Mouse (Mus musculus) frontal cortex, postnatal 25 days (tissue): Measurements from ENCODE around the gene Cdca5.
A peak's percentile ranks its signal among the peaks of the same experiment; 100 is the strongest.

Experiments used
- DNase-seq, 2 experiments: peaks; one replicate each; pipeline ENCODE4 v3.0.0; 2022; ENCODE audit warnings: low spot score in 2 of 2

Gene Cdca5

GRCm38 (mm10) chr19:6061641-6062302 is 23.0 kb upstream of the Cdca5 start:
- DNase-seq: no peak

- no peak for DNase-seq
These were observed 22.4 kb upstream of the Cdca5 start for GRCm38 (mm10) chr19:6062418-6062817.

GRCm38 (mm10) chr19:6063081-6063480 is 21.7 kb upstream of the Cdca5 start:
- DNase-seq: no peak

- no peak for DNase-seq
These were observed 18.2 kb upstream of the Cdca5 start for GRCm38 (mm10) chr19:6066571-6066970.

GRCm38 (mm10) chr19:6067011-6067723 is 17.6 kb upstream of the Cdca5 start:
- DNase-seq: peak; percentile 70 to 74

GRCm38 (mm10) chr19:6067724-6068415 is 16.9 kb upstream of the Cdca5 start, which contains the start of gene Tm7sf2:
Gene Tm7sf2, minus strand, starts transcription at chr19:6068373.
- DNase-seq: peak; percentile 69 to 77

GRCm38 (mm10) chr19:6068951-6069350 is 15.8 kb upstream of the Cdca5 start:
- DNase-seq: no peak

- DNase-seq: no peak
These were observed 14.9 kb upstream of the Cdca5 start for GRCm38 (mm10) chr19:6069851-6070250.

- DNase-seq: no peak
These were observed 14.1 kb upstream of the Cdca5 start for GRCm38 (mm10) chr19:6070571-6071250.

GRCm38 (mm10) chr19:6071261-6071660 is 13.5 kb upstream of the Cdca5 start:
- DNase-seq: no peak

GRCm38 (mm10) chr19:6073889-6074288 is 10.9 kb upstream of the Cdca5 start:
- no peak for DNase-seq

- peak; percentile 73 to 85 for DNase-seq
These were observed 8.0 kb upstream of the Cdca5 start, which contains the start of gene Vps51 for GRCm38 (mm10) chr19:6076564-6077393. Gene Vps51, minus strand, starts transcription at chr19:6077231.

GRCm38 (mm10) chr19:6079983-6080480 is 4.8 kb upstream of the Cdca5 start, which contains the start of gene Tmem262:
Gene Tmem262, plus strand, starts transcription at chr19:6080033.
- DNase-seq: no peak

- no peak for DNase-seq
These were observed 2.6 kb upstream of the Cdca5 start, which contains the start of gene Gm28374 for GRCm38 (mm10) chr19:6082156-6082555. Gene Gm28374, minus strand, starts transcription at chr19:6082256.

- no peak for DNase-seq
These were observed 665 bp downstream of the Cdca5 start for GRCm38 (mm10) chr19:6085417-6085879.

- DNase-seq: no peak
These were observed 4.1 kb downstream of the Cdca5 start for GRCm38 (mm10) chr19:6088841-6089240.

GRCm38 (mm10) chr19:6094119-6094518 is 9.3 kb downstream of the Cdca5 start, which contains the start of gene AC131692.1:
Gene AC131692.1, plus strand, starts transcription at chr19:6094419.
- DNase-seq: no peak

- no peak for DNase-seq
These were observed 13.1 kb downstream of the Cdca5 start for GRCm38 (mm10) chr19:6097847-6098246.

GRCm38 (mm10) chr19:6101186-6101585 is 16.4 kb downstream of the Cdca5 start:
- DNase-seq: no peak

GRCm38 (mm10) chr19:6102169-6102853 is 17.5 kb downstream of the Cdca5 start:
- DNase-seq: no peak
